Mouse (Mus musculus): ENCODE results near the gene Lamtor1. TPM values are rescaled to one million over a fixed set of nuclear protein-coding genes. Genes with fewer than 3 reads are reported as not detected.

Gene Lamtor1
- total RNA-seq (2015; ENCODE audit: low replicate concordance): 35.0 and 36.6 TPM in 2 replicates
- 26.2 and 28.0 TPM in 2 replicates for total RNA-seq (2017; ENCODE audit: low replicate concordance)

GRCm38 (mm10) chr7:101905561-101906286, at the start of gene Lamtor1:
TSS of gene Lamtor1 (plus strand) at chr7:101905904.
- ATAC-seq (replicated peaks; ENCODE audit: low FRiP score, poor library complexity, severe bottlenecking): peak; percentile 93

GRCm38 (mm10) chr7:101857094-101857493, 48.6 kb upstream of the Lamtor1 start, which contains the start of gene Folr2:
TSS of gene Folr2 (minus strand) at chr7:101857194.
- no peak for ATAC-seq (replicated peaks; ENCODE audit: low FRiP score, poor library complexity, severe bottlenecking)

- ATAC-seq (replicated peaks; ENCODE audit: low FRiP score, poor library complexity, severe bottlenecking): no peak
Measured at GRCm38 (mm10) chr7:101858362-101858761, 47.3 kb upstream of the Lamtor1 start.

- no peak for ATAC-seq (replicated peaks; ENCODE audit: low FRiP score, poor library complexity, severe bottlenecking)
Measured at GRCm38 (mm10) chr7:101860978-101861377, 44.7 kb upstream of the Lamtor1 start.

- ATAC-seq (replicated peaks; ENCODE audit: low FRiP score, poor library complexity, severe bottlenecking): no peak
Measured at GRCm38 (mm10) chr7:101862291-101862690, 43.4 kb upstream of the Lamtor1 start.

- ATAC-seq (replicated peaks; ENCODE audit: low FRiP score, poor library complexity, severe bottlenecking): no peak
Measured at GRCm38 (mm10) chr7:101863415-101863814, 42.3 kb upstream of the Lamtor1 start, which contains the start of gene Anapc15. TSS of gene Anapc15 (plus strand) at chr7:101863715.

GRCm38 (mm10) chr7:101866491-101867265, 39.0 kb upstream of the Lamtor1 start:
- no peak for ATAC-seq (replicated peaks; ENCODE audit: low FRiP score, poor library complexity, severe bottlenecking)

- no peak for ATAC-seq (replicated peaks; ENCODE audit: low FRiP score, poor library complexity, severe bottlenecking)
Measured at GRCm38 (mm10) chr7:101867482-101867881, 38.2 kb upstream of the Lamtor1 start.

- ATAC-seq (replicated peaks; ENCODE audit: low FRiP score, poor library complexity, severe bottlenecking): peak; percentile 55
Measured at GRCm38 (mm10) chr7:101868241-101869162, 37.2 kb upstream of the Lamtor1 start.

- no peak for ATAC-seq (replicated peaks; ENCODE audit: low FRiP score, poor library complexity, severe bottlenecking)
Measured at GRCm38 (mm10) chr7:101869163-101869500, 36.6 kb upstream of the Lamtor1 start.

- no peak for ATAC-seq (replicated peaks; ENCODE audit: low FRiP score, poor library complexity, severe bottlenecking)
Measured at GRCm38 (mm10) chr7:101870629-101871028, 35.1 kb upstream of the Lamtor1 start, which contains the start of gene Folr1. TSS of gene Folr1 (minus strand) at chr7:101870788.

GRCm38 (mm10) chr7:101871296-101871695, 34.4 kb upstream of the Lamtor1 start:
- ATAC-seq (replicated peaks; ENCODE audit: low FRiP score, poor library complexity, severe bottlenecking): 0 out of 2 replicates have a peak, but pooled peaks have one; percentile 33

GRCm38 (mm10) chr7:101875978-101876377, 29.7 kb upstream of the Lamtor1 start:
- no peak for ATAC-seq (replicated peaks; ENCODE audit: low FRiP score, poor library complexity, severe bottlenecking)

GRCm38 (mm10) chr7:101880855-101881254, 24.8 kb upstream of the Lamtor1 start:
- ATAC-seq (replicated peaks; ENCODE audit: low FRiP score, poor library complexity, severe bottlenecking): no peak

- ATAC-seq (replicated peaks; ENCODE audit: low FRiP score, poor library complexity, severe bottlenecking): 0 out of 2 replicates have a peak, but pooled peaks have one; percentile 11
Measured at GRCm38 (mm10) chr7:101882413-101883154, 23.1 kb upstream of the Lamtor1 start.

GRCm38 (mm10) chr7:101884160-101884559, 21.5 kb upstream of the Lamtor1 start:
- ATAC-seq (replicated peaks; ENCODE audit: low FRiP score, poor library complexity, severe bottlenecking): no peak

GRCm38 (mm10) chr7:101886274-101886673, 19.4 kb upstream of the Lamtor1 start:
- ATAC-seq (replicated peaks; ENCODE audit: low FRiP score, poor library complexity, severe bottlenecking): no peak

GRCm38 (mm10) chr7:101888460-101888859, 17.2 kb upstream of the Lamtor1 start:
- ATAC-seq (replicated peaks; ENCODE audit: low FRiP score, poor library complexity, severe bottlenecking): no peak

GRCm38 (mm10) chr7:101895695-101896094, 10.0 kb upstream of the Lamtor1 start:
- ATAC-seq (replicated peaks; ENCODE audit: low FRiP score, poor library complexity, severe bottlenecking): no peak
